In the genomic region with DNA sequence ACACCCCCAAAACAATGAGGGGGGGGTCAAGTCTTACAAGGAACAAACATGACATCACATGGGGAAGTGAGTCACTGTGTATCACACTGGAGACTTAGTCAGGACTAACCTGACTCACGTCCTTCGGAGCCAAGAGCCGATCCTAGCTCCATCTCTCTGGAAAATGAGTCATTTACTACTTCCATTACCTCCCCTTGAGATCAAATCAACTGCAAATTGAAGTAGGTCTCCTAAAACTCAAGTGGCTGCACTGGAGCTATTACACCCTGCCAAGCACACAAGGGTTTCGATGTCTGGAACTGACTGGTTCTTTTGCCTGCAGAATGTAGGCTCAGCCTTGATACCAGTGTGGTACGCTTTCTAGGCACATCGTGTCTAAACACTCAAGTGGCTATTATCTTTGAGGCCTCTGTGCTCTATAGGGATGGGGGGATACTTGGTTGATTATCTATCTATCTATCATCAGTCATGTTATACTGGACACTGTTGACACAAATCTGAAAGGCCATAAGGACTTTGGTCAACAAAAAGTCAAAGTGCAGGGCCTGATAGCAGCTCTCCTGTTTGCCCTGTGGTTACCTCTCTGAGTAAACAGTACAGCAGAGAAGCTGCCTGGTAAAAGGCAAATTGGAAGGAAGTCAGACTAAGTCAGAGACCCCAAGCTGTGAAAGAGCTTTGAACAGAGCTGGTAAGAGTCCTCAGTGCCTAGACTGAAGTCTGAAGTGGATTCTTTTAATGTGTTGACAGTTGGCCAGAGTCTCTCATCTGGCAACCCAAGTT, we compare ENCODE assay signal across 9 mouse cellular contexts.
DNase-seq lines count a peak whose midpoint lies in the region; ATAC-seq and TF ChIP-seq lines count a peak whose summit lies in the region.
"Had no signal": no experiment of that assay in that cellular context is flagged by ENCODE, and none has a peak within 500 bp of the region (broad histone marks: within the 10 kb centered on the region; RNA-seq: fewer than 3 reads in every experiment).

No protein-coding gene starts in this region.

- no peak overlapping the region for H3K4me2 ChIP-seq in liver, embryonic 16.5 days (ENCODE audit: low read depth, low read length)
- no peak overlapping the region for H3K4me2 ChIP-seq in stomach, postnatal 0 days (replicated peaks; ENCODE audit: low read depth)
- H3K4me2 ChIP-seq: embryonic facial prominence, embryonic 12.5 days had no signal

- WGBS in liver, embryonic 16.5 days (ENCODE audit: insufficient replicate concordance): 44% methylated on average over 6 of the region's 6 CpGs
- 44% methylated on average over 6 of the region's 6 CpGs for WGBS in stomach, postnatal 0 days
- 84% methylated on average over 6 of the region's 6 CpGs for WGBS in embryonic facial prominence, embryonic 10.5 days

- no peak for TF ChIP-seq EP300 in stomach, postnatal 0 days (optimal IDR thresholded peaks at IDR 0.05)

- no peaks in the 10 kb centered on the region for H3K36me3 ChIP-seq in liver, embryonic 16.5 days (ENCODE audit: control insufficient read depth, insufficient read depth)
- H3K36me3 ChIP-seq in stomach, postnatal 0 days (ENCODE audit: control insufficient read depth, insufficient read depth, low read length): no peaks in the 10 kb centered on the region
- no peaks in the 10 kb centered on the region for H3K36me3 ChIP-seq in embryonic facial prominence, embryonic 10.5 days (replicated peaks)
- H3K36me3 ChIP-seq: embryonic facial prominence, embryonic 12.5 days had no signal

- no peaks in the 10 kb centered on the region for H3K27me3 ChIP-seq in liver, embryonic 16.5 days (ENCODE audit: control insufficient read depth, insufficient read depth, low read depth, low read length)
- no peaks in the 10 kb centered on the region for H3K27me3 ChIP-seq in stomach, postnatal 0 days (ENCODE audit: control insufficient read depth, insufficient read depth, low read length)
- peaks cover 3% of the 10 kb centered on the region; the same call in 1 of the 2 replicates for H3K27me3 ChIP-seq in embryonic facial prominence, embryonic 10.5 days (replicated peaks; ENCODE audit: low read depth, poor library complexity, severe bottlenecking)
- H3K27me3 ChIP-seq: embryonic facial prominence, embryonic 12.5 days had no signal

- no peak for TF ChIP-seq CTCF in stomach, postnatal 0 days (IDR thresholded peaks at IDR 0.05; ENCODE audit: low read depth)

- peak; percentile 89 for ATAC-seq in liver, embryonic 16.5 days (ENCODE audit: low read depth)
- ATAC-seq in stomach, postnatal 0 days (ENCODE audit: low FRiP score, low TSS enrichment): peak; percentile 86

- H3K9me3 ChIP-seq in liver, embryonic 16.5 days (replicated peaks; ENCODE audit: control insufficient read depth, low read length): no peaks in the 10 kb centered on the region
- H3K9me3 ChIP-seq in stomach, postnatal 0 days (ENCODE audit: control insufficient read depth, low read length): no peaks in the 10 kb centered on the region
- no peaks in the 10 kb centered on the region for H3K9me3 ChIP-seq in embryonic facial prominence, embryonic 10.5 days
- H3K9me3 ChIP-seq: embryonic facial prominence, embryonic 12.5 days had no signal

- H3K4me1 ChIP-seq in liver, embryonic 16.5 days (ENCODE audit: control insufficient read depth, low read depth, low read length): no peaks in the 10 kb centered on the region; the same call in 1 of the 2 replicates
- no peaks in the 10 kb centered on the region for H3K4me1 ChIP-seq in stomach, postnatal 0 days (replicated peaks; ENCODE audit: control insufficient read depth, insufficient read depth)
- H3K4me1 ChIP-seq in embryonic facial prominence, embryonic 10.5 days: no peaks in the 10 kb centered on the region
- H3K4me1 ChIP-seq: embryonic facial prominence, embryonic 12.5 days had no signal

- H3K27ac ChIP-seq in liver, embryonic 16.5 days (ENCODE audit: low read length): peak overlapping the region; percentile 66
- peak overlapping the region; percentile 35; the same call in 1 of the 2 replicates for H3K27ac ChIP-seq in stomach, postnatal 0 days (replicated peaks)
- no peak overlapping the region for H3K27ac ChIP-seq in embryonic facial prominence, embryonic 10.5 days (replicated peaks)
- H3K27ac ChIP-seq: embryonic facial prominence, embryonic 12.5 days had no signal

- peak; percentile 38 to 57 for DNase-seq in right cerebral cortex, adult 2 months (ENCODE audit: low spot score in 2 of 2)
- no peak for DNase-seq in right cerebral cortex, postnatal 36 days (ENCODE audit: low spot score in 2 of 2)
- DNase-seq in gastrocnemius, postnatal 25 days: peak; percentile 48
- DNase-seq in stomach, postnatal 0 days (ENCODE audit: low spot score): no peak
- DNase-seq in embryonic facial prominence, embryonic 10.5 days (ENCODE audit: low spot score): no peak
- no peak for DNase-seq in embryo, embryonic 10.5 days (ENCODE audit: low spot score)
- no peak for DNase-seq in cerebellum, adult 11 months

- H3K9ac ChIP-seq in liver, embryonic 16.5 days (ENCODE audit: low read depth, low read length): no peak overlapping the region
- H3K9ac ChIP-seq in stomach, postnatal 0 days (ENCODE audit: low read length): no peak overlapping the region
- H3K9ac ChIP-seq: embryonic facial prominence, embryonic 12.5 days had no signal

- no peak overlapping the region for H3K4me3 ChIP-seq in liver, embryonic 16.5 days (ENCODE audit: low read depth, low read length)
- no peak overlapping the region for H3K4me3 ChIP-seq in stomach, postnatal 0 days (ENCODE audit: low read depth, low read length)
- H3K4me3 ChIP-seq in embryonic facial prominence, embryonic 10.5 days: no peak overlapping the region
- H3K4me3 ChIP-seq: embryonic facial prominence, embryonic 12.5 days had no signal

Comparison
In these comparisons a context has a peak if more than half of its experiments do, and no peak if none do; other contexts are left out.
1. DNase-seq: peak in right cerebral cortex, adult 2 months (2 of 2) and gastrocnemius, postnatal 25 days (single experiment); none in right cerebral cortex, postnatal 36 days (0 of 2), stomach, postnatal 0 days (single experiment), embryonic facial prominence, embryonic 10.5 days (single experiment), embryo, embryonic 10.5 days (single experiment) and cerebellum, adult 11 months (single experiment).